Mouse (Mus musculus) heart, adult 2 months (tissue): ENCODE data around the gene Ncan.

ENCODE experiments used
- CTCF ChIP-seq: fragments of 200-600 bp; IDR thresholded peaks from 2 replicates; pipeline ENCODE4 v1.8.1; 2022; ENCODE audit warnings: antibody characterized with exemption, mild to moderate bottlenecking, moderate library complexity
- EP300 ChIP-seq: fragments of 200-500 bp; IDR thresholded peaks from 2 replicates; pipeline ENCODE4 v1.6.1; 2011; ENCODE audit warnings: low read depth, low read length, control low read depth; ENCODE audit not compliant: insufficient read depth
- POLR2A ChIP-seq: fragments of 200-500 bp; IDR thresholded peaks from 2 replicates; pipeline ENCODE4 v1.6.1; 2011; ENCODE audit warnings: mild to moderate bottlenecking, low read depth, low read length, control low read depth; ENCODE audit not compliant: insufficient read depth

DNA sequence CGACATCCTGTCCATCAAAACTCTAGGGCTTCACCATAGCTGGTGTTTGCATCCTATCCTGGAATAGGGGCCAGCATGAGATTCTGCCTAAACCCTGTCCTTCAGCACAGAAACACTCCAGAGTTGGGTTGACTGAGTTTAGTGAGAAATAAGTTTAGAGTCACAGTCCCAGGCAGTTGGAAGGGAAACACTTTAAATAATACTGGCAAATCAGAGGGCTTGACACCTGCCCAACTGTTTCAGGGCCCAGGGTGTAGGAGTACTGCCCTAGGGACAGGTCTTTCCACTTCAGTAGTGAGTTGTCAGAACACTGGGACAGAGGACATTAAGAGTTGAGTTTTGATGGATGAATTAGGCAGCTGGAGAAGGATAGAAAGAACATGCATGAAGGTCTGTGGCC is 34.5 kb downstream of the Ncan start:
- TF ChIP-seq CTCF (no peak), POLR2A (no peak), EP300 (no peak)
